Mouse (Mus musculus): ENCODE measurements around the gene Ttll5. TPM values are rescaled to one million over a fixed set of nuclear protein-coding genes. Genes with fewer than 3 reads are reported as not detected.

Ttll5 gene
- polyA plus RNA-seq, 2 experiments = 13.9 to 16.3 TPM

- 30% methylated on average over 9 of the region's 9 CpGs for WGBS
- no peaks in the 10 kb centered on the region for H3K36me3 ChIP-seq (ENCODE audit: control insufficient read depth, insufficient read depth, low read length)
- H3K9me3 ChIP-seq (ENCODE audit: control insufficient read depth, low read length) = no peaks in the 10 kb centered on the region
- peak; percentile 58 for ATAC-seq (ENCODE audit: low FRiP score, low read depth)
- H3K27ac ChIP-seq (replicated peaks; ENCODE audit: low read depth, low read length) = peak overlapping the region; percentile 81
- H3K4me2 ChIP-seq (replicated peaks; ENCODE audit: low read depth, low read length, severe bottlenecking) = no peak overlapping the region; the same call in 1 of the 2 replicates
- peaks cover 42% of the 10 kb centered on the region for H3K4me1 ChIP-seq (ENCODE audit: control insufficient read depth, insufficient read depth, low read length)
- DNase-seq (ENCODE audit: low spot score) = peak; percentile 21
- no peak for TF ChIP-seq POLR2A (IDR thresholded peaks at IDR 0.05; ENCODE audit: borderline replicate concordance, extremely low read depth, insufficient read depth, insufficient read length)
- H3K9ac ChIP-seq (ENCODE audit: low read depth, low read length, severe bottlenecking) = peak overlapping the region; percentile 31; the same call in 1 of the 2 replicates
- H3K27me3 ChIP-seq (ENCODE audit: control insufficient read depth, insufficient read depth, low read length) = no peaks in the 10 kb centered on the region
- no peak overlapping the region for H3K4me3 ChIP-seq (replicated peaks; ENCODE audit: low read length)
These were observed 198.0 kb downstream of the Ttll5 start for GRCm38 (mm10) chr12:86022282-86022984.

GRCm38 (mm10) chr12:86023081-86023871 lies 198.8 kb downstream of the Ttll5 start:
- Histone ChIP-seq H3K9me3 (ENCODE audit: control insufficient read depth, low read length) (no peaks in the 10 kb centered on the region), H3K9ac (ENCODE audit: low read depth, low read length, severe bottlenecking) (no peak overlapping the region), H3K4me1 (ENCODE audit: control insufficient read depth, insufficient read depth, low read length) (peaks cover 44% of the 10 kb centered on the region), H3K4me2 (replicated peaks; ENCODE audit: low read depth, low read length, severe bottlenecking) (no peak overlapping the region; the same call in 1 of the 2 replicates), H3K27ac (replicated peaks; ENCODE audit: low read depth, low read length) (peak overlapping the region; percentile 81), H3K27me3 (ENCODE audit: control insufficient read depth, insufficient read depth, low read length) (no peaks in the 10 kb centered on the region), H3K36me3 (ENCODE audit: control insufficient read depth, insufficient read depth, low read length) (no peaks in the 10 kb centered on the region), H3K4me3 (replicated peaks; ENCODE audit: low read length) (no peak overlapping the region)
- ATAC-seq (ENCODE audit: low FRiP score, low read depth) (peak; percentile 71), DNase-seq (ENCODE audit: low spot score) (peak; percentile 95)
- TF ChIP-seq POLR2A (IDR thresholded peaks at IDR 0.05; ENCODE audit: borderline replicate concordance, extremely low read depth, insufficient read depth, insufficient read length) = no peak
- 47% methylated on average over 4 of the region's 4 CpGs for WGBS

GRCm38 (mm10) chr12:86024426-86024825 lies 200.0 kb downstream of the Ttll5 start:
- no peaks in the 10 kb centered on the region for H3K27me3 ChIP-seq (ENCODE audit: control insufficient read depth, insufficient read depth, low read length)
- TF ChIP-seq POLR2A (IDR thresholded peaks at IDR 0.05; ENCODE audit: borderline replicate concordance, extremely low read depth, insufficient read depth, insufficient read length) = no peak
- H3K4me1 ChIP-seq (ENCODE audit: control insufficient read depth, insufficient read depth, low read length) = peaks cover 44% of the 10 kb centered on the region
- peak; percentile 50 for DNase-seq (ENCODE audit: low spot score)
- no peak overlapping the region for H3K4me2 ChIP-seq (replicated peaks; ENCODE audit: low read depth, low read length, severe bottlenecking)
- ATAC-seq (ENCODE audit: low FRiP score, low read depth) = no peak
- H3K4me3 ChIP-seq (replicated peaks; ENCODE audit: low read length) = no peak overlapping the region
- 0 out of 2 replicates have a peak overlapping the region, but pooled peaks have one; percentile 33 for H3K27ac ChIP-seq (replicated peaks; ENCODE audit: low read depth, low read length)
- no peaks in the 10 kb centered on the region for H3K36me3 ChIP-seq (ENCODE audit: control insufficient read depth, insufficient read depth, low read length)
- WGBS = 40% methylated on average over 4 of the region's 4 CpGs
- no peak overlapping the region for H3K9ac ChIP-seq (ENCODE audit: low read depth, low read length, severe bottlenecking)
- no peaks in the 10 kb centered on the region for H3K9me3 ChIP-seq (ENCODE audit: control insufficient read depth, low read length)

GRCm38 (mm10) chr12:86025480-86025879 lies 201.0 kb downstream of the Ttll5 start:
- DNase-seq (ENCODE audit: low spot score) = no peak
- 80% methylated on average over 6 of the region's 6 CpGs for WGBS
- no peak overlapping the region for H3K27ac ChIP-seq (replicated peaks; ENCODE audit: low read depth, low read length)
- H3K4me2 ChIP-seq (replicated peaks; ENCODE audit: low read depth, low read length, severe bottlenecking) = no peak overlapping the region
- no peak for TF ChIP-seq POLR2A (IDR thresholded peaks at IDR 0.05; ENCODE audit: borderline replicate concordance, extremely low read depth, insufficient read depth, insufficient read length)
- H3K4me1 ChIP-seq (ENCODE audit: control insufficient read depth, insufficient read depth, low read length) = peaks cover 44% of the 10 kb centered on the region
- H3K27me3 ChIP-seq (ENCODE audit: control insufficient read depth, insufficient read depth, low read length) = no peaks in the 10 kb centered on the region
- no peaks in the 10 kb centered on the region for H3K9me3 ChIP-seq (ENCODE audit: control insufficient read depth, low read length)
- H3K36me3 ChIP-seq (ENCODE audit: control insufficient read depth, insufficient read depth, low read length) = no peaks in the 10 kb centered on the region
- H3K9ac ChIP-seq (ENCODE audit: low read depth, low read length, severe bottlenecking) = no peak overlapping the region
- H3K4me3 ChIP-seq (replicated peaks; ENCODE audit: low read length) = no peak overlapping the region
- no peak for ATAC-seq (ENCODE audit: low FRiP score, low read depth)

- TF ChIP-seq POLR2A (IDR thresholded peaks at IDR 0.05; ENCODE audit: borderline replicate concordance, extremely low read depth, insufficient read depth, insufficient read length) = no peak
- no peak for ATAC-seq (ENCODE audit: low FRiP score, low read depth)
- H3K4me2 ChIP-seq (replicated peaks; ENCODE audit: low read depth, low read length, severe bottlenecking) = no peak overlapping the region
- no peaks in the 10 kb centered on the region for H3K36me3 ChIP-seq (ENCODE audit: control insufficient read depth, insufficient read depth, low read length)
- DNase-seq (ENCODE audit: low spot score) = peak; percentile 58
- no peaks in the 10 kb centered on the region for H3K9me3 ChIP-seq (ENCODE audit: control insufficient read depth, low read length)
- no peaks in the 10 kb centered on the region for H3K27me3 ChIP-seq (ENCODE audit: control insufficient read depth, insufficient read depth, low read length)
- H3K4me1 ChIP-seq (ENCODE audit: control insufficient read depth, insufficient read depth, low read length) = peaks cover 38% of the 10 kb centered on the region
- H3K4me3 ChIP-seq (replicated peaks; ENCODE audit: low read length) = no peak overlapping the region
- WGBS = 63% methylated on average over 5 of the region's 5 CpGs
- no peak overlapping the region for H3K9ac ChIP-seq (ENCODE audit: low read depth, low read length, severe bottlenecking)
- no peak overlapping the region for H3K27ac ChIP-seq (replicated peaks; ENCODE audit: low read depth, low read length)
These were observed 202.5 kb downstream of the Ttll5 start for GRCm38 (mm10) chr12:86027000-86027399.
